Mouse (Mus musculus): ENCODE measurements around the gene Slc17a4. TPM values are rescaled to one million over a fixed set of nuclear protein-coding genes. Genes with fewer than 3 reads are reported as not detected.

The Slc17a4 gene
- polyA plus RNA-seq, 1 experiment: 0.08 TPM

GRCm38 (mm10) chr13:23892592-23893268, 22.1 kb downstream of the Slc17a4 start:
- no peak for DNase-seq (ENCODE audit: low read depth)

GRCm38 (mm10) chr13:23889011-23889605, 25.7 kb downstream of the Slc17a4 start:
- DNase-seq (ENCODE audit: low read depth): no peak

GRCm38 (mm10) chr13:23887026-23887725, 27.6 kb downstream of the Slc17a4 start:
- no peak for DNase-seq (ENCODE audit: low read depth)

- no peak for DNase-seq (ENCODE audit: low read depth)
These were observed 29.3 kb downstream of the Slc17a4 start for GRCm38 (mm10) chr13:23885540-23885939.

- no peak for DNase-seq (ENCODE audit: low read depth)
These were observed 35.2 kb downstream of the Slc17a4 start for GRCm38 (mm10) chr13:23879636-23880035.

- no peak for DNase-seq (ENCODE audit: low read depth)
These were observed 35.7 kb downstream of the Slc17a4 start for GRCm38 (mm10) chr13:23879106-23879505.

GRCm38 (mm10) chr13:23873141-23873540, 41.7 kb downstream of the Slc17a4 start:
- no peak for DNase-seq (ENCODE audit: low read depth)

- no peak for DNase-seq (ENCODE audit: low read depth)
These were observed 44.8 kb downstream of the Slc17a4 start for GRCm38 (mm10) chr13:23869996-23870395.

GRCm38 (mm10) chr13:23868790-23869533, 45.8 kb downstream of the Slc17a4 start:
- DNase-seq (ENCODE audit: low read depth): no peak

GRCm38 (mm10) chr13:23867405-23867804, 47.4 kb downstream of the Slc17a4 start, which contains the start of gene Slc17a1:
Gene Slc17a1, plus strand, starts transcription at chr13:23867750.
- DNase-seq (ENCODE audit: low read depth): no peak

GRCm38 (mm10) chr13:23867000-23867399, 47.8 kb downstream of the Slc17a4 start:
- DNase-seq (ENCODE audit: low read depth): no peak

- DNase-seq (ENCODE audit: low read depth): no peak
These were observed 48.6 kb downstream of the Slc17a4 start for GRCm38 (mm10) chr13:23866086-23866710.

GRCm38 (mm10) chr13:23864711-23865110, 50.1 kb downstream of the Slc17a4 start:
- DNase-seq (ENCODE audit: low read depth): no peak

- DNase-seq (ENCODE audit: low read depth): no peak
These were observed 53.0 kb downstream of the Slc17a4 start for GRCm38 (mm10) chr13:23861815-23862214.

GRCm38 (mm10) chr13:23856401-23856800, 58.4 kb downstream of the Slc17a4 start:
- DNase-seq (ENCODE audit: low read depth): no peak

- DNase-seq (ENCODE audit: low read depth): no peak
These were observed 65.5 kb downstream of the Slc17a4 start for GRCm38 (mm10) chr13:23849299-23849698.

Other genes with a start within 250 kb of the Slc17a4 start
- gene Hist1h2ac, start 231.1 kb downstream of the Slc17a4 start, polyA plus RNA-seq (2012; rRNA removed): 0.32 and 0.63 TPM in 2 replicates
- 245 and 281 TPM in 2 replicates for gene Hist1h2bc, start 230.8 kb downstream of the Slc17a4 start, polyA plus RNA-seq (2012; rRNA removed)
- not detected in 2 replicates for gene Hist1h1t, start 219.2 kb downstream of the Slc17a4 start, polyA plus RNA-seq (2012; rRNA removed)
- gene Hist1h4c, start 216.6 kb downstream of the Slc17a4 start, polyA plus RNA-seq (2012; rRNA removed): 3.9 and 6.4 TPM in 2 replicates
- 21.7 and 43.9 TPM in 2 replicates for gene Hfe, start 204.2 kb downstream of the Slc17a4 start, polyA plus RNA-seq (2012; rRNA removed)
- gene Hist1h1c, start 176.2 kb downstream of the Slc17a4 start, polyA plus RNA-seq (2012; rRNA removed): 70.6 and 72.3 TPM in 2 replicates
- gene Hist1h3c, start 169.4 kb downstream of the Slc17a4 start, polyA plus RNA-seq (2012; rRNA removed): 2.4 and 3.3 TPM in 2 replicates
- 2.2 and 5.9 TPM in 2 replicates for gene Hist1h2bb, start 168.3 kb downstream of the Slc17a4 start, polyA plus RNA-seq (2012; rRNA removed)
- 0.61 and 2.9 TPM in 2 replicates for gene Hist1h2ab, start 163.9 kb downstream of the Slc17a4 start, polyA plus RNA-seq (2012; rRNA removed)
- gene Hist1h3b, start 162.7 kb downstream of the Slc17a4 start, polyA plus RNA-seq (2012; rRNA removed): 1.4 and 3.1 TPM in 2 replicates
- 0.82 and 3.9 TPM in 2 replicates for gene Hist1h4b, start 158.0 kb downstream of the Slc17a4 start, polyA plus RNA-seq (2012; rRNA removed)
- 5.8 and 9.3 TPM in 2 replicates for gene Hist1h4a, start 153.8 kb downstream of the Slc17a4 start, polyA plus RNA-seq (2012; rRNA removed)
- 2.8 and 4.3 TPM in 2 replicates for gene Hist1h3a, start 152.6 kb downstream of the Slc17a4 start, polyA plus RNA-seq (2012; rRNA removed)
- not detected in 2 replicates for gene Hist1h1a, start 151.3 kb downstream of the Slc17a4 start, polyA plus RNA-seq (2012; rRNA removed)
- 0.10 and 0.16 TPM in 2 replicates for gene Trim38, start 145.1 kb downstream of the Slc17a4 start, polyA plus RNA-seq (2012; rRNA removed)
- gene Slc17a2, start 108.0 kb downstream of the Slc17a4 start, polyA plus RNA-seq (2012; rRNA removed): 0.04 TPM in 1 of 2 replicates, not detected in the other
- gene Slc17a3, start 75.6 kb downstream of the Slc17a4 start, polyA plus RNA-seq (2012; rRNA removed): 0.06 TPM in 1 of 2 replicates, not detected in the other
- gene Slc17a1, start 47.3 kb downstream of the Slc17a4 start, polyA plus RNA-seq (2012; rRNA removed): 0.05 TPM in 1 of 2 replicates, not detected in the other
- gene Hist1h2ba, start 19.1 kb upstream of the Slc17a4 start, polyA plus RNA-seq (2012; rRNA removed): 0.77 TPM in 1 of 2 replicates, not detected in the other
- gene Hist1h2aa, start 19.5 kb upstream of the Slc17a4 start, polyA plus RNA-seq (2012; rRNA removed): not detected in 2 replicates
- gene Scgn, start 76.2 kb upstream of the Slc17a4 start, polyA plus RNA-seq (2012; rRNA removed): not detected in 2 replicates